In genomic region chr3:49749491-49750284, GRCm38 (mm10) we compare ENCODE assay signal across 20 mouse cellular contexts. TPM values are rescaled to one million over a fixed set of nuclear protein-coding genes. Genes with fewer than 3 reads are reported as not detected.
A peak's percentile ranks its signal among the peaks of the same experiment; 100 is the strongest.
DNase-seq lines count a peak whose midpoint lies in the region; ATAC-seq lines count a peak whose summit lies in the region.
"Had no signal": no experiment of that assay in that cellular context is flagged by ENCODE, and none has a peak within 500 bp of the region (broad histone marks: within the 10 kb centered on the region; RNA-seq: fewer than 3 reads in every experiment).

No protein-coding gene starts in this region.

- ATAC-seq in limb, embryonic 12.5 days (ENCODE audit: insufficient number of reproducible peaks, insufficient read depth, low FRiP score, low TSS enrichment, low read depth): no peak
- ATAC-seq in megakaryocyte-erythroid progenitor cell, adult 5-6 weeks (replicated peaks; ENCODE audit: low FRiP score, low TSS enrichment, poor library complexity, severe bottlenecking): no peak
- ATAC-seq: hindbrain, postnatal 0 days; lung, postnatal 0 days; Patski had no signal

- peak overlapping the region; percentile 47 for H3K4me2 ChIP-seq in limb, embryonic 12.5 days
- H3K4me2 ChIP-seq: heart, embryonic 13.5 days had no signal

- H3K27me3 ChIP-seq in limb, embryonic 12.5 days: no peaks in the 10 kb centered on the region
- no peaks in the 10 kb centered on the region for H3K27me3 ChIP-seq in forebrain, embryonic 10.5 days (ENCODE audit: poor library complexity, severe bottlenecking)
- H3K27me3 ChIP-seq: heart, embryonic 13.5 days; Patski had no signal

- intact Hi-C loops in heart, postnatal 10 days (cut with DNase I): loop anchor here (5.0 to 10.0 kb wide), 3 partner anchors 255 to 485 kb away; no protein-coding TSS in a partner anchor

- H3K27ac ChIP-seq in limb, embryonic 12.5 days: 0 out of 2 replicates have a peak overlapping the region, but pooled peaks have one; percentile 24
- no peak overlapping the region for H3K27ac ChIP-seq in forebrain, embryonic 10.5 days
- H3K27ac ChIP-seq: heart, embryonic 13.5 days; hindbrain, postnatal 0 days; liver, embryonic 14.5 days had no signal

- H3K9ac ChIP-seq in limb, embryonic 12.5 days (replicated peaks): no peak overlapping the region
- H3K9ac ChIP-seq: heart, embryonic 13.5 days; liver, embryonic 14.5 days had no signal

- no peaks in the 10 kb centered on the region for H3K9me3 ChIP-seq in limb, embryonic 12.5 days
- no peaks in the 10 kb centered on the region; the same call in 1 of the 2 replicates for H3K9me3 ChIP-seq in forebrain, embryonic 10.5 days
- H3K9me3 ChIP-seq: heart, embryonic 13.5 days had no signal

- WGBS in limb, embryonic 12.5 days: 39% methylated on average over 8 of the region's 8 CpGs
- WGBS in forebrain, embryonic 10.5 days: 72% methylated on average over 8 of the region's 8 CpGs

- H3K36me3 ChIP-seq in limb, embryonic 12.5 days: peaks cover 96% of the 10 kb centered on the region
- peaks cover 100% of the 10 kb centered on the region for H3K36me3 ChIP-seq in forebrain, embryonic 10.5 days (replicated peaks)

- peak; percentile 81 for DNase-seq in heart, adult 11 months
- no peak for DNase-seq in heart, postnatal 10 days
- DNase-seq in 3T3-L1 (ENCODE audit: low read depth, low spot score): peak; percentile 60
- peak; percentile 30 for DNase-seq in brain, adult 2 months (ENCODE audit: low read depth, low spot score)
- no peak for DNase-seq in kidney, adult 18-20 months
- DNase-seq in forebrain, embryonic 10.5 days (ENCODE audit: extremely low spot score, low spot score): no peak
- DNase-seq: B cell, adult 2 months; cerebellum, postnatal 10 days; kidney, adult 11 months; kidney, postnatal 25 days; retina, postnatal 1 day had no signal

- H3K4me3 ChIP-seq in limb, embryonic 12.5 days (replicated peaks): no peak overlapping the region; the same call in 1 of the 2 replicates
- no peak overlapping the region for H3K4me3 ChIP-seq in forebrain, embryonic 10.5 days
- H3K4me3 ChIP-seq: heart, embryonic 13.5 days; megakaryocyte, embryonic 14.5 days had no signal

- peaks cover 50% of the 10 kb centered on the region for H3K4me1 ChIP-seq in limb, embryonic 12.5 days (replicated peaks)
- peaks cover 45% of the 10 kb centered on the region for H3K4me1 ChIP-seq in forebrain, embryonic 10.5 days
- H3K4me1 ChIP-seq: megakaryocyte, embryonic 14.5 days had no signal

RNA-seq across cellular contexts. Expression of gene Pcdh18, which starts 7.4 kb away (rescaled TPM):
- total RNA-seq in heart, postnatal 10 days (2021): 10 to 100 TPM; 13.2 to 17.3 TPM
- 187 TPM in 2 replicates for polyA plus RNA-seq in limb, embryonic 12.5 days (2016; fragmentation: Nextera tagmentation; extraction: Ambion mirVana)
- total RNA-seq in megakaryocyte-erythroid progenitor cell, adult 5-6 weeks (2014; fragmentation: Nextera tagmentation): not detected in 2 replicates
- total RNA-seq in megakaryocyte-erythroid progenitor cell, adult 5-6 weeks (2017): not detected in 2 replicates
- 57.9 and 59.5 TPM in 2 replicates for polyA plus RNA-seq in forebrain, embryonic 10.5 days (2016; fragmentation: Nextera tagmentation; extraction: Ambion mirVana)
- total RNA-seq: hematopoietic stem cell, adult 5-6 weeks had no signal

Comparison
In these comparisons a context has a peak if more than half of its experiments do, and no peak if none do; other contexts are left out.
1. DNase-seq: peak in heart, adult 11 months (single experiment), 3T3-L1 (single experiment) and brain, adult 2 months (single experiment); none in heart, postnatal 10 days (0 of 2), kidney, adult 18-20 months (single experiment) and forebrain, embryonic 10.5 days (single experiment).
2. RNA of gene Pcdh18, which starts 7.4 kb away (total RNA-seq): 13.2 to 17.3 TPM in heart, postnatal 10 days; not detected in megakaryocyte-erythroid progenitor cell, adult 5-6 weeks; every median in the first group is over 10 times any median in the second.